Mouse (Mus musculus): ENCODE data around the gene Scyl2. TPM values are rescaled to one million over a fixed set of nuclear protein-coding genes. Genes with fewer than 3 reads are reported as not detected.

Scyl2 gene
- 20.9 and 21.3 TPM in 2 replicates for polyA plus RNA-seq (2012; rRNA removed)

GRCm38 (mm10) chr10:89686139-89686808, at the start of gene Scyl2:
TSS of gene Scyl2 (minus strand) at chr10:89686285.
- H3K4me3 ChIP-seq (ENCODE audit: insufficient read depth, low read depth, low read length) = peak within 1 kb of the TSS; percentile 91
- no peak for TF ChIP-seq CTCF (conservative IDR thresholded peaks at IDR 0.05; ENCODE audit: insufficient read depth, insufficient read length, low read depth, low read length)
- TF ChIP-seq POLR2A (IDR thresholded peaks at IDR 0.05; ENCODE audit: low read depth, low read length) = peak; percentile 81
- no peaks in the 10 kb centered on the region; the same call in 1 of the 2 replicates for H3K4me1 ChIP-seq (ENCODE audit: control insufficient read depth, insufficient read depth, low read length)
- H3K27me3 ChIP-seq (replicated peaks; ENCODE audit: control insufficient read depth, insufficient read depth, low read length) = no peaks in the 10 kb centered on the region
- peak within 1 kb of the TSS; percentile 97 for H3K27ac ChIP-seq (ENCODE audit: insufficient read depth, low read depth, low read length)
- DNase-seq = peak; percentile 98
- H3K36me3 ChIP-seq (ENCODE audit: control insufficient read depth, insufficient read depth, low read length) = no peaks in the 10 kb centered on the region
- WGBS = 2% methylated on average over 31 of the region's 31 CpGs

DNA sequence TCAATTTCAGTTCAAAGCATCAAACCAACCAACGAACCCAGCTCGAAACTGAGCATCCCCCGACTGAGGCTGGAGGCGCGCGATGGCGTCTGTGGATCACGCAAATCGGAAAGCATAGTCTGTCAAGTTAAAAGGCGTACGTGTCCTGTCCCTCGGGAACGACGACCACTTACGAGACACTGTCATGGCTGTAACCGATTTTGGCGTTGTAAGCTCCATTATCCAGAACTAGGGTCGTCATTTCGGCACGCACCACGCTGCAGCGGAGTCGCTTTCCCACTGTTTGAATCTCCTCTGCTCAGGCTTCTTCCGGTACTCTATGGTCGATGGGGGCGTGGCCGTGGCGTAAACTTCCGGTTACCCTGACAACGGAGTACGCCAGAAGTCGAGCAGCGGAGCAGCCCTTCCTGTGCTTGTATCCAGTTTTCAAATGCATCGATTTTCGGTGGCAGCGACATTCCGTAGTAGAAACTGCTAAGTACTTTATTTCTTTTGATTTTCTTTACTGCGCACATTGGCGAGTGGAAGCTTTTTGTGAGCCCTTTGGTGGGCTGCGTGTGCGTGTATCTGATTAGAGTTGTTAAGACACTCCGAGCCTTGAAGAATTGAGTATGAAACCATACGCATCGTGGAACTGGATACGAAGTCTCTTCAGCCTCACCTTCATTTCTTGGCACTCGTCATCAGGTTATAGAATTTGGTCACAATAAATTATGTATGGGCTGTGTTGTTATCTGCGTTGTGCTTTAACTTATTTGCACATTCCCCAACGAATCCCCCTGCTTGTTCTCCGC, 46.1 kb upstream of the Scyl2 start, which contains the start of gene Actr6:
Gene Actr6, minus strand, starts transcription at position 295 of the 794 bp plus-strand sequence.
- Histone ChIP-seq H3K27me3 (replicated peaks; ENCODE audit: control insufficient read depth, insufficient read depth, low read length) (no peaks in the 10 kb centered on the region), H3K27ac (ENCODE audit: insufficient read depth, low read depth, low read length) (no peak within 1 kb of the TSS), H3K4me3 (ENCODE audit: insufficient read depth, low read depth, low read length) (peak within 1 kb of the TSS; percentile 99), H3K4me1 (ENCODE audit: control insufficient read depth, insufficient read depth, low read length) (peaks cover 5% of the 10 kb centered on the region; the same call in 1 of the 2 replicates), H3K36me3 (ENCODE audit: control insufficient read depth, insufficient read depth, low read length) (no peaks in the 10 kb centered on the region; the same call in 1 of the 2 replicates)
- WGBS = under 1% methylated on average over 49 of the region's 49 CpGs
- peak; percentile 97 for DNase-seq
- peak; percentile 70 for TF ChIP-seq POLR2A (IDR thresholded peaks at IDR 0.05; ENCODE audit: low read depth, low read length)
- TF ChIP-seq CTCF (conservative IDR thresholded peaks at IDR 0.05; ENCODE audit: insufficient read depth, insufficient read length, low read depth, low read length) = no peak

GRCm38 (mm10) chr10:89731341-89731740, 45.3 kb upstream of the Scyl2 start:
- no peak for TF ChIP-seq CTCF (conservative IDR thresholded peaks at IDR 0.05; ENCODE audit: insufficient read depth, insufficient read length, low read depth, low read length)
- TF ChIP-seq POLR2A (IDR thresholded peaks at IDR 0.05; ENCODE audit: low read depth, low read length) = no peak
- H3K27me3 ChIP-seq (replicated peaks; ENCODE audit: control insufficient read depth, insufficient read depth, low read length) = no peaks in the 10 kb centered on the region
- no peak for DNase-seq
- no peak overlapping the region for H3K27ac ChIP-seq (ENCODE audit: insufficient read depth, low read depth, low read length)
- H3K36me3 ChIP-seq (ENCODE audit: control insufficient read depth, insufficient read depth, low read length) = peaks cover 4% of the 10 kb centered on the region
- WGBS = 5% methylated on average over 5 of the region's 5 CpGs
- H3K4me3 ChIP-seq (ENCODE audit: insufficient read depth, low read depth, low read length) = peak overlapping the region; percentile 99
- peaks cover 5% of the 10 kb centered on the region; the same call in 1 of the 2 replicates for H3K4me1 ChIP-seq (ENCODE audit: control insufficient read depth, insufficient read depth, low read length)

- Histone ChIP-seq H3K27ac (ENCODE audit: insufficient read depth, low read depth, low read length) (no peak overlapping the region), H3K4me1 (ENCODE audit: control insufficient read depth, insufficient read depth, low read length) (peaks cover 5% of the 10 kb centered on the region; the same call in 1 of the 2 replicates), H3K27me3 (replicated peaks; ENCODE audit: control insufficient read depth, insufficient read depth, low read length) (no peaks in the 10 kb centered on the region), H3K4me3 (ENCODE audit: insufficient read depth, low read depth, low read length) (no peak overlapping the region), H3K36me3 (ENCODE audit: control insufficient read depth, insufficient read depth, low read length) (peaks cover 7% of the 10 kb centered on the region)
- TF ChIP-seq CTCF (conservative IDR thresholded peaks at IDR 0.05; ENCODE audit: insufficient read depth, insufficient read length, low read depth, low read length) (no peak), POLR2A (IDR thresholded peaks at IDR 0.05; ENCODE audit: low read depth, low read length) (no peak)
- 64% methylated on average over 6 of the region's 6 CpGs for WGBS
- no peak for DNase-seq
Observed at GRCm38 (mm10) chr10:89730386-89730785, 44.3 kb upstream of the Scyl2 start.

DNA sequence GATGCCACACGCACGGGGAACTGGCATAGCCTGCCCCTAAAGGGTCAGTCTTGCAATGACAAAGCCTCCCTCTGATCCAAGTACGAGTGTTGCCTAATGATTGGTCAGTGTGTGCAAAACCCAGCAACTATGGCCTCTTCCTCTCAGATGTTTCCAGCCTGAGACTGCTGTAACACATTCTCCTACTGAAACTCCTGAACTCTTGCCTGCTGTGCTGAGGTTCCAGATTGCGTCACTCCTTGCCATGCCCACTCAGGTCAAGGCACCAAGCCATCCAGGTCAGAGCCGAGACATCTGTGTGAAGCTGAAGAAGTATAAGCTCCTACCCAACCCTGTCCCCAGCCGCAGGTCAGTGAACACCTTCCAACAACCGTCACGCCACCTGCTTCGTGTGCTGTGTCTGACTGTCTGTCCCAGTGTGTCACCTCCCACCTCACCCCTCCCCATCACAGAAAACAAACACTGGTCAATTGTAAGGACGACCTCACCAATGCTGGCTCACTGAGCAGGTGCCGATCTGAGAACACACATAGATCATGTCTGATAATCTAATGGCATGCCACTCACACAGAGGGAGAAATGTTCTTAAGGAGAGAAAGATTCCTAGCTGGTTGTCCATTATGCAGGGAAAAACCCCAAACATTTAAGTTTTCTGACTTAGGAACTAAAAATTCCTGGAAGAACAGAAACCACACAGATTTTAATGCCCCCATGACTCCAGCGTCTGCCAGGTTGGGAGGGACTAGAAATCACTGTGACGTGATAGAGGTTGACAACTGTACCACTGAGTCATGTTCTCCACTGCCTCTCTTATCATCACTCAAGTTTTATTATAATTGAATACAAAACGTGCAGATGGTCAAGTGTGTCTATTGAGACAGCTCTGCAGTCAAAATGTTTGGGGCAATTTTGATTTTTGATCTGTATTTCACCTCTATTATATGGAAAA, 36.4 kb upstream of the Scyl2 start:
- 60% methylated on average over 14 of the region's 14 CpGs for WGBS
- peaks cover 9% of the 10 kb centered on the region for H3K36me3 ChIP-seq (ENCODE audit: control insufficient read depth, insufficient read depth, low read length)
- H3K27ac ChIP-seq (ENCODE audit: insufficient read depth, low read depth, low read length) = peak overlapping the region; percentile 69
- DNase-seq = peak; percentile 78
- TF ChIP-seq POLR2A (IDR thresholded peaks at IDR 0.05; ENCODE audit: low read depth, low read length) (no peak), CTCF (conservative IDR thresholded peaks at IDR 0.05; ENCODE audit: insufficient read depth, insufficient read length, low read depth, low read length) (no peak)
- H3K4me3 ChIP-seq (ENCODE audit: insufficient read depth, low read depth, low read length) = no peak overlapping the region
- H3K27me3 ChIP-seq (replicated peaks; ENCODE audit: control insufficient read depth, insufficient read depth, low read length) = no peaks in the 10 kb centered on the region
- H3K4me1 ChIP-seq (ENCODE audit: control insufficient read depth, insufficient read depth, low read length) = peaks cover 16% of the 10 kb centered on the region

GRCm38 (mm10) chr10:89720796-89721195, 34.7 kb upstream of the Scyl2 start:
- Histone ChIP-seq H3K27me3 (replicated peaks; ENCODE audit: control insufficient read depth, insufficient read depth, low read length) (no peaks in the 10 kb centered on the region), H3K27ac (ENCODE audit: insufficient read depth, low read depth, low read length) (peak overlapping the region; percentile 99), H3K36me3 (ENCODE audit: control insufficient read depth, insufficient read depth, low read length) (peaks cover 3% of the 10 kb centered on the region), H3K4me1 (ENCODE audit: control insufficient read depth, insufficient read depth, low read length) (peaks cover 16% of the 10 kb centered on the region), H3K4me3 (ENCODE audit: insufficient read depth, low read depth, low read length) (no peak overlapping the region)
- DNase-seq = peak; percentile 92
- 27% methylated on average over 3 of the region's 3 CpGs for WGBS
- no peak for TF ChIP-seq CTCF (conservative IDR thresholded peaks at IDR 0.05; ENCODE audit: insufficient read depth, insufficient read length, low read depth, low read length)
- no peak for TF ChIP-seq POLR2A (IDR thresholded peaks at IDR 0.05; ENCODE audit: low read depth, low read length)

Measured in kidney, adult 2 months (tissue).